Mouse (Mus musculus) embryonic fibroblast, embryonic 13.5 days (primary cell): ENCODE results near the gene Cwc15. TPM values are rescaled to one million over a fixed set of nuclear protein-coding genes. Genes with fewer than 3 reads are reported as not detected.

ENCODE experiments used
- H3K27ac ChIP-seq: 2 replicates; pipeline ENCODE4 v1.5.1; 2012; ENCODE audit warnings: low read length, control low read depth, inconsistent platforms; ENCODE audit not compliant: insufficient read depth
- H3K4me1 ChIP-seq: 2 replicates; pipeline ENCODE4 v1.6.1; 2011; ENCODE audit warnings: low read length; ENCODE audit not compliant: control insufficient read depth, insufficient read depth
- H3K4me3 ChIP-seq: 2 replicates; pipeline ENCODE4 v1.5.1; 2011; ENCODE audit warnings: mild to moderate bottlenecking, control low read depth, low read length; ENCODE audit not compliant: insufficient read depth
- CTCF ChIP-seq: IDR thresholded peaks from 2 replicates; pipeline ENCODE4 v1.5.1; 2011; ENCODE audit warnings: mild to moderate bottlenecking, control low read depth, low read length, moderate library complexity, borderline replicate concordance; ENCODE audit not compliant: insufficient read depth
- POLR2A ChIP-seq: IDR thresholded peaks from 2 replicates; pipeline ENCODE4 v1.6.1; 2011; ENCODE audit warnings: low read depth, mild to moderate bottlenecking, control low read depth, low read length, moderate library complexity
- polyA plus RNA-seq: library from polyadenylated mRNA; stranded (reverse); fragments of >200 nt; gene quantifications from 2 replicates; pipeline ENCODE4 v1.2.4, GENCODE M21; 2011; ENCODE audit warnings: low read depth; ENCODE audit not compliant: missing spikeins, insufficient read length

Gene Cwc15
- polyA plus RNA-seq, 1 experiment: 144 TPM

DNA sequence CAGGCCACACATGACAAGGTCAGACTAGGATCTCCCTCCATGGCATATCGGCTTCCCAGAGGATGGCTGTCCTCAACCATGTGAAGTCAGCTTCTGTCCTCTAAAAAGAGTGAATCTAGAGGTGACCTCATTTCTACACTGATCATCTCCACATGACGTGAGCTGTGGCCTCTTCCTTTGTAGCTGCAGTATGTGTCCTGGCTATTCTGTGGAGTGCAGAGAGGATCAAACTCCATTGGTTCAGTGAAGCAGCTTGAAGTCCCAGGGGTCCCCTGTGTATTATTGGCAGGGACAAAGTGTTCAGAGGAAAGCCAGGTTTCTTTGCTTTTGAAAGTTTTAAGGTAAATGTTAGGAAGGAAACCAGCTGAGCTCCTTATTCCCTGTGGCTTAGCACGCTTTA is 17.7 kb downstream of the Cwc15 start:
- Histone ChIP-seq H3K27ac (no peak overlapping the region), H3K4me1 (peaks cover 13% of the 10 kb centered on the region), H3K4me3 (no peak overlapping the region)
- TF ChIP-seq CTCF (no peak), POLR2A (no peak)

DNA sequence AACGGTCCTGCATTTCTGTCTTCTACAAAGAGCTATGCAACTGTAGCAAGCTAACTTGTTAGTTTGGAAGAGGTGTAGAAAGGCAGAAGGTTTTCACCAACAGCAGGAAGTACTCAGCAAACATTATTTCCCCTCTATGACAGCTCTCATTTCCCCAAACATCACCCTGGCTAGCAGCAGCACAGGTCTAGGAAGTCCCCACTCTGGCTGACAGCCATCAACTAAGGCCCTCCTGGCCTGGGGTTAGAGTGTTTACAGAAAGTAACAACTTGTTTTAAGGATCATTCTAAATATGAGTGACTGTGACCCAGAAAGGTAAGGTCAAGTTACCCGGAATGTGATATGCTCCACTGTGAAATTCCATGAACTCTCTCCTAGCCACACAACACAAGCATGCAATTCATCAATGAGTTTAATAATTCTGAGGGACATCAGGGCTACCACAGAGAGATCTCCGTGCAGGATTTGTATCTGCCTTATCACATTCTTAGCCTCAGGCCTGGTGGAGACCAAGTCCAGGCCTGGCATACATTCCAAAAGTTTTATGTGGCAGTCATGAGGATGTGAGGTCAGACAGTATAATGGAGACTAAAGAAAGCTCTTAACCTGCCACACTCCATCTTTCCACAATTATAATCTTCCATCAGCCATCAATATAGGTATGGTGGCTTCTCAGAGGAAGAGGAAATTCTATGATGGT is 20.7 kb downstream of the Cwc15 start:
- Histone ChIP-seq H3K4me1 (peaks cover 13% of the 10 kb centered on the region), H3K4me3 (no peak overlapping the region), H3K27ac (peak overlapping the region; percentile 82)
- TF ChIP-seq CTCF (no peak), POLR2A (no peak)

DNA sequence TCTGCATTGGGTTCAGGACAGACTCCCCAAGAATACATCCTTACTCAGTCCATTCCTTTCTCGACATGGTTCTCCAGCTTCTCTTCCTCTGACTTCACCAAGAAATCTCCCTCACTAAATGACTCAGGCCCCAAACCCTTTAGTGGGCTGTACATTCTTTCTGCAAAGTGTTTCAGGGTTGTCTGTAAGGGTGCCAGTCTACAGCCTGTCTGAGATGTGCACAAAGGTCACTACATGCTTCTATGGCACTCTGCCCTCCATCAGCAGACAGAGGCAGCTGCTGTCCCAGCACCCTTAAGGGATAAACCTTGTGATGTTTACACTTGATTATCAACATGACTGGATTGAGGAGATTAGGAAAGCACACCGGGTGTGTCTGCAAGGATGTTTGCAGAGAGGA is 21.3 kb downstream of the Cwc15 start:
- no peak overlapping the region for H3K4me3 ChIP-seq
- peak overlapping the region; percentile 82 for H3K27ac ChIP-seq
- peaks cover 13% of the 10 kb centered on the region for H3K4me1 ChIP-seq
- TF ChIP-seq POLR2A (no peak), CTCF (no peak)

- H3K4me3 ChIP-seq: no peak overlapping the region
- TF ChIP-seq POLR2A: no peak
- 0 out of 2 replicates have a peak, but pooled peaks have one; percentile 38 for TF ChIP-seq CTCF
- H3K4me1 ChIP-seq: peaks cover 13% of the 10 kb centered on the region
- no peak overlapping the region for H3K27ac ChIP-seq
These were observed 23.1 kb downstream of the Cwc15 start for GRCm38 (mm10) chr9:14523408-14524043.

GRCm38 (mm10) chr9:14530004-14530403 is 29.6 kb downstream of the Cwc15 start:
- H3K4me3 ChIP-seq: no peak overlapping the region
- TF ChIP-seq CTCF (no peak), POLR2A (no peak)
- no peak overlapping the region for H3K27ac ChIP-seq
- H3K4me1 ChIP-seq: peaks cover 2% of the 10 kb centered on the region; the same call in 1 of the 2 replicates

- Histone ChIP-seq H3K27ac (no peak overlapping the region), H3K4me1 (peaks cover 5% of the 10 kb centered on the region; the same call in 1 of the 2 replicates), H3K4me3 (no peak overlapping the region)
- TF ChIP-seq CTCF: no peak
- no peak for TF ChIP-seq POLR2A
These were observed 31.9 kb downstream of the Cwc15 start for GRCm38 (mm10) chr9:14532283-14532682.

DNA sequence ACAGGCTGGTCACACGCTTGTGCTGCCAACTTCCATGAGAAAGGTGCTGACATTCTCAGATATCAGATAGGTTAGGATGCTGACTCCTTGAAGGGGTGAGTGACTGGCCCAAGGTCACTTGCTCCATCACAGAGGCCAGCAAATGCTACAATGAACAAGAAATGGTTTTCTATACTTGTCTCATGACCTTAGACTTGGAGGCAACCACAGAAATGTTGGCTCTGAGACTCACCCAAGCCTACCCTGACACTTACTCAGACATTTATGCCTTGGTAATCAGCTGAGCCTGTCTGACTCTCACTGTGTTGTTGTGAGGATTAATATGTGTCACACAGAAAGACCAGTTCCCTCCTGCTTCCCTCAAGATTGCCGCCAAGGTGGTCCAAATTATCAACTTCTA is 33.2 kb downstream of the Cwc15 start:
- peaks cover 5% of the 10 kb centered on the region; the same call in 1 of the 2 replicates for H3K4me1 ChIP-seq
- H3K27ac ChIP-seq: no peak overlapping the region
- H3K4me3 ChIP-seq: no peak overlapping the region
- no peak for TF ChIP-seq CTCF
- TF ChIP-seq POLR2A: no peak

- TF ChIP-seq POLR2A: no peak
- TF ChIP-seq CTCF: no peak
- Histone ChIP-seq H3K4me1 (peaks cover 5% of the 10 kb centered on the region; the same call in 1 of the 2 replicates), H3K27ac (peak overlapping the region; percentile 24; the same call in 1 of the 2 replicates), H3K4me3 (no peak overlapping the region)
These were observed 34.5 kb downstream of the Cwc15 start for GRCm38 (mm10) chr9:14534833-14535456.

DNA sequence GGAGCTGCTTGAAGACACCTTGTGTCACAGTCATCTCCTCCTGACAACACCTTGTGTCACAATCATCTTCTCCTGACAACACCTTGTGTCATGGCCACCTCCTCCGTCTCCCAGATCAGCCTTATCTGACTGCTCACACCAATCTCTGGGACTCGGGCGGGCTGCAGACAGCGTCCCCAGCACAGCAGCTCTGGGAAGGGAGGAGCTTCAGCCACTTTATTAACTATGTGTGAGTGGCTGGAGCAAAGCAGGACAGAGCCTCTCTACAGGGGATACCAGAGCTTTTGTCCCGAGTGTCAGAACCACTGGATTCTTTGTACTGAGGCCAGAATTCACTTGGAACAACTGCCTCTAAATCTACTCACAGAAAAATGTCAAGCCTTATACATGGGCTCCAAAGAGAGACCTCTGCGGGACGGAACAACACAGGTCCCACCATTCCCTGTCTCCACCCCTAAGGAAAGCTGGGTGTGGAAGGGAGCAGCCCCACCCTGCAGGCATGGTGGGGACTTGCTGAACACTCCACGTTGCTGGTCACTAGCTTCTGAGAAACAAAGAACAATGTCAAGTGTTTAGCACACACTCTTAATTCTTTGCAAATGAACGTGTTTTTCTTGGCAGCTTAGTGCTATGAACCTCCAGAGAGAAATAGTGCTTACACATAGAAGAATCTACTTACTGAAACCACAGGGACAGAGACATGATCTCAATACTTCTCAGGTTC is 43.8 kb downstream of the Cwc15 start:
- no peak overlapping the region for H3K4me3 ChIP-seq
- TF ChIP-seq POLR2A (no peak), CTCF (no peak)
- H3K4me1 ChIP-seq: peaks cover 17% of the 10 kb centered on the region
- H3K27ac ChIP-seq: peak overlapping the region; percentile 28
